Mouse (Mus musculus) megakaryocyte, adult 5-6 weeks (primary cell): ENCODE data around the gene Olfr173. TPM values are rescaled to one million over a fixed set of nuclear protein-coding genes. Genes with fewer than 3 reads are reported as not detected.

Experiments used
- ATAC-seq: 2 replicates; pipeline ENCODE4 v1.8.0; 2016; ENCODE audit warnings: mild to moderate bottlenecking, inconsistent platforms; ENCODE audit not compliant: poor library complexity, severe bottlenecking
- total RNA-seq, 2 experiments: library from RNA; stranded (forward) in 1 of 2; stranded (reverse) in 1 of 2; fragments of 153-499, 151-499 nt in 1 of 2; fragments of 221-1000, 200-1000 nt in 1 of 2; gene quantifications; 2 replicates each; pipeline versions ENCODE4 v1.2.3 to v1.2.4; 2015 to 2017

Olfr173 gene
- total RNA-seq (2015) (not detected in 2 replicates), total RNA-seq (2017) (not detected in 2 replicates)

- ATAC-seq, result no peak
Observed at GRCm38 (mm10) chr16:58800168-58800567, at the start of gene Olfr173. TSS of gene Olfr173 (minus strand) at chr16:58800268.

- no peak for ATAC-seq
Observed at GRCm38 (mm10) chr16:58826732-58827319, 26.8 kb upstream of the Olfr173 start, which contains the start of gene Olfr175-ps1. TSS of gene Olfr175-ps1 (minus strand) at chr16:58826782.

- no peak for ATAC-seq
Observed at GRCm38 (mm10) chr16:58763076-58763475, 37.0 kb downstream of the Olfr173 start, which contains the start of gene Olfr172. TSS of gene Olfr172 (minus strand) at chr16:58763176.

GRCm38 (mm10) chr16:58756191-58756590, 43.9 kb downstream of the Olfr173 start:
- 0 out of 2 replicates have a peak, but pooled peaks have one; percentile 30 for ATAC-seq

- peak; percentile 84 for ATAC-seq
Observed at GRCm38 (mm10) chr16:58751314-58751713, 48.8 kb downstream of the Olfr173 start.

- peak; percentile 41; the same call in 1 of the 2 replicates for ATAC-seq
Observed at GRCm38 (mm10) chr16:58746715-58747114, 53.4 kb downstream of the Olfr173 start.

Other genes starting within 250 kb of the Olfr173 start
- not detected in 2 replicates for gene Gm813, start 183.3 kb downstream of the Olfr173 start, total RNA-seq (2015)
- not detected in 2 replicates for gene Gm813, start 183.3 kb downstream of the Olfr173 start, total RNA-seq (2017)
- gene E330017A01Rik, start 161.5 kb downstream of the Olfr173 start, total RNA-seq (2015), result not detected in 2 replicates
- gene E330017A01Rik, start 161.5 kb downstream of the Olfr173 start, total RNA-seq (2017), result not detected in 2 replicates
- 36.6 and 50.8 TPM in 2 replicates for gene Cpox, start 130.0 kb downstream of the Olfr173 start, total RNA-seq (2015)
- gene Cpox, start 130.0 kb downstream of the Olfr173 start, total RNA-seq (2017), result 17.7 and 25.5 TPM in 2 replicates
- 1.8 and 3.1 TPM in 2 replicates for gene Gpr15, start 81.2 kb downstream of the Olfr173 start, total RNA-seq (2015)
- gene Gpr15, start 81.2 kb downstream of the Olfr173 start, total RNA-seq (2017), result 4.2 and 6.7 TPM in 2 replicates
- 65.0 and 74.3 TPM in 2 replicates for gene Cldnd1, start 72.4 kb downstream of the Olfr173 start, total RNA-seq (2015)
- 16.9 and 25.2 TPM in 2 replicates for gene Cldnd1, start 72.4 kb downstream of the Olfr173 start, total RNA-seq (2017)
- gene Olfr172, start 37.1 kb downstream of the Olfr173 start, total RNA-seq (2015), result not detected in 2 replicates
- gene Olfr172, start 37.1 kb downstream of the Olfr173 start, total RNA-seq (2017), result not detected in 2 replicates
- gene Olfr175-ps1, start 26.5 kb upstream of the Olfr173 start, total RNA-seq (2015), result not detected in 2 replicates
- not detected in 2 replicates for gene Olfr175-ps1, start 26.5 kb upstream of the Olfr173 start, total RNA-seq (2017)
- gene Olfr177, start 74.5 kb upstream of the Olfr173 start, total RNA-seq (2015), result not detected in 2 replicates
- not detected in 2 replicates for gene Olfr177, start 74.5 kb upstream of the Olfr173 start, total RNA-seq (2017)
- not detected in 2 replicates for gene Olfr178, start 91.8 kb upstream of the Olfr173 start, total RNA-seq (2015)
- gene Olfr178, start 91.8 kb upstream of the Olfr173 start, total RNA-seq (2017), result not detected in 2 replicates
- not detected in 2 replicates for gene Olfr181, start 128.5 kb upstream of the Olfr173 start, total RNA-seq (2015)
- gene Olfr181, start 128.5 kb upstream of the Olfr173 start, total RNA-seq (2017), result not detected in 2 replicates
- gene Olfr180, start 129.1 kb upstream of the Olfr173 start, total RNA-seq (2015), result not detected in 2 replicates
- gene Olfr180, start 129.1 kb upstream of the Olfr173 start, total RNA-seq (2017), result not detected in 2 replicates
- gene Olfr183, start 195.1 kb upstream of the Olfr173 start, total RNA-seq (2015), result not detected in 2 replicates
- gene Olfr183, start 195.1 kb upstream of the Olfr173 start, total RNA-seq (2017), result not detected in 2 replicates
- gene Olfr186, start 230.0 kb upstream of the Olfr173 start, total RNA-seq (2015), result not detected in 2 replicates
- not detected in 2 replicates for gene Olfr186, start 230.0 kb upstream of the Olfr173 start, total RNA-seq (2017)
- not detected in 2 replicates for gene Olfr187, start 239.5 kb upstream of the Olfr173 start, total RNA-seq (2015)
- gene Olfr187, start 239.5 kb upstream of the Olfr173 start, total RNA-seq (2017), result not detected in 2 replicates